Mouse (Mus musculus): ENCODE results near the gene Ager.
A peak's percentile ranks its signal among the peaks of the same experiment; 100 is the strongest.

Gene Ager

GRCm38 (mm10) chr17:34585877-34586771 lies 11.5 kb upstream of the Ager start:
- DNase-seq (ENCODE audit: low read depth): no peak

GRCm38 (mm10) chr17:34586796-34587422 lies 10.8 kb upstream of the Ager start:
- peak; percentile 93 for DNase-seq (ENCODE audit: low read depth)

- DNase-seq (ENCODE audit: low read depth): peak; percentile 99
These were observed 10.2 kb upstream of the Ager start for GRCm38 (mm10) chr17:34587423-34587811.

- DNase-seq (ENCODE audit: low read depth): no peak
These were observed 9.8 kb upstream of the Ager start for GRCm38 (mm10) chr17:34587814-34588213.

GRCm38 (mm10) chr17:34588767-34589166 lies 8.9 kb upstream of the Ager start:
- no peak for DNase-seq (ENCODE audit: low read depth)

- no peak for DNase-seq (ENCODE audit: low read depth)
These were observed 8.5 kb upstream of the Ager start for GRCm38 (mm10) chr17:34589206-34589605.

GRCm38 (mm10) chr17:34589681-34590101 lies 8.0 kb upstream of the Ager start, which contains the start of gene Gpsm3:
TSS of gene Gpsm3 (plus strand) at chr17:34589806.
- peak; percentile 20 for DNase-seq (ENCODE audit: low read depth)

- DNase-seq (ENCODE audit: low read depth): no peak
These were observed 7.3 kb upstream of the Ager start for GRCm38 (mm10) chr17:34590154-34590987.

- peak; percentile 55 for DNase-seq (ENCODE audit: low read depth)
These were observed 6.4 kb upstream of the Ager start, which contains the start of gene Pbx2 for GRCm38 (mm10) chr17:34591029-34591993. TSS of gene Pbx2 (plus strand) at chr17:34591266.

- peak; percentile 96 for DNase-seq (ENCODE audit: low read depth)
These were observed 5.7 kb upstream of the Ager start for GRCm38 (mm10) chr17:34591994-34592375.

GRCm38 (mm10) chr17:34592581-34593549 lies 4.8 kb upstream of the Ager start:
- DNase-seq (ENCODE audit: low read depth): peak; percentile 46

GRCm38 (mm10) chr17:34593752-34594525 lies 3.7 kb upstream of the Ager start:
- DNase-seq (ENCODE audit: low read depth): no peak

GRCm38 (mm10) chr17:34596098-34596497 lies 1.6 kb upstream of the Ager start:
- no peak for DNase-seq (ENCODE audit: low read depth)

- no peak for DNase-seq (ENCODE audit: low read depth)
These were observed 2.2 kb downstream of the Ager start for GRCm38 (mm10) chr17:34599891-34600290.

GRCm38 (mm10) chr17:34601796-34602195 lies 4.1 kb downstream of the Ager start:
- DNase-seq (ENCODE audit: low read depth): no peak

- peak; percentile 100 for DNase-seq (ENCODE audit: low read depth)
These were observed 5.9 kb downstream of the Ager start, which contains the start of gene Rnf5 for GRCm38 (mm10) chr17:34603375-34604060. TSS of gene Rnf5 (minus strand) at chr17:34603690.

GRCm38 (mm10) chr17:34604061-34604508 lies 6.4 kb downstream of the Ager start, which contains the start of gene Agpat1:
TSS of gene Agpat1 (plus strand) at chr17:34604262.
- peak; percentile 100 for DNase-seq (ENCODE audit: low read depth)

Measured in NIH3T3 (cell line).